ENCODE assay signal across 17 mouse cellular contexts in genomic region chr2:90749676-90750459, GRCm38 (mm10). TPM values are rescaled to one million over a fixed set of nuclear protein-coding genes. Genes with fewer than 3 reads are reported as not detected.
DNase-seq lines count a peak whose midpoint lies in the region; ATAC-seq and TF ChIP-seq lines count a peak whose summit lies in the region.
"Had no signal": no experiment of that assay in that cellular context is flagged by ENCODE, and none has a peak within 500 bp of the region (broad histone marks: within the 10 kb centered on the region; RNA-seq: fewer than 3 reads in every experiment).

No protein-coding gene starts in this region.

- peak overlapping the region; percentile 11; the same call in 1 of the 2 replicates for H3K27ac ChIP-seq in heart, postnatal 0 days (ENCODE audit: low read depth)

- H3K9ac ChIP-seq in heart, postnatal 0 days (replicated peaks; ENCODE audit: low read depth, low read length): no peak overlapping the region

- TF ChIP-seq CTCF in lung, adult 2 months (IDR thresholded peaks at IDR 0.05; ENCODE audit: insufficient read depth, low read length): no peak
- no peak for TF ChIP-seq CTCF in heart, postnatal 0 days (IDR thresholded peaks at IDR 0.05; ENCODE audit: low read depth)

- no peak overlapping the region for H3K4me2 ChIP-seq in heart, postnatal 0 days (ENCODE audit: low read depth, low read length)

- no peak overlapping the region for H3K4me3 ChIP-seq in lung, adult 2 months (replicated peaks; ENCODE audit: extremely low read depth, low read depth, low read length)
- no peak overlapping the region for H3K4me3 ChIP-seq in heart, postnatal 0 days (ENCODE audit: low read depth, low read length)

- peaks cover 39% of the 10 kb centered on the region for H3K36me3 ChIP-seq in heart, postnatal 0 days (replicated peaks; ENCODE audit: control insufficient read depth, insufficient read depth, low read length)
- H3K36me3 ChIP-seq in splenic B cell, adult 2 months (ENCODE audit: control insufficient read depth, insufficient read depth, low read length, poor library complexity, severe bottlenecking): peaks cover 18% of the 10 kb centered on the region

- H3K9me3 ChIP-seq in heart, postnatal 0 days (replicated peaks; ENCODE audit: control insufficient read depth, low read length): no peaks in the 10 kb centered on the region
- H3K9me3 ChIP-seq: G1E had no signal

- no peak for ATAC-seq in heart, postnatal 0 days (ENCODE audit: insufficient read depth, low read depth)
- ATAC-seq: activated CD4-positive, CD25-positive, alpha-beta regulatory T cell, adult 4 months; intestine, embryonic 16.5 days had no signal

- intact Hi-C loops in heart, postnatal 36 days (cut with DNase I): loop anchor here (5.0 kb wide), 1 partner anchor 97 kb away; the partner anchor contains the start of gene Mtch2

- H3K27me3 ChIP-seq in heart, postnatal 0 days (ENCODE audit: control insufficient read depth, insufficient read depth, low read length): no peaks in the 10 kb centered on the region
- no peaks in the 10 kb centered on the region for H3K27me3 ChIP-seq in splenic B cell, adult 2 months (ENCODE audit: control insufficient read depth, insufficient read depth, low read length, poor library complexity, severe bottlenecking)

- peak; percentile 23 to 32 for DNase-seq in heart, adult 18-20 months
- no peak for DNase-seq in heart, postnatal 36 days
- peak; percentile 13 for DNase-seq in lung, postnatal 10 days
- DNase-seq in lung, adult 2 months: no peak
- DNase-seq in heart, postnatal 0 days (ENCODE audit: low spot score): peak; percentile 8
- DNase-seq in splenic B cell, adult 2 months (ENCODE audit: low read depth, low spot score): peak; percentile 13
- no peak for DNase-seq in Muller cell, postnatal 12 days (ENCODE audit: inconsistent ontology term)
- no peak for DNase-seq in cerebellum, postnatal 25 days
- DNase-seq: cerebellum, postnatal 14 days; gastrocnemius, postnatal 25 days; kidney, postnatal 14 days; thymus, adult 18-20 months had no signal

- 53% methylated on average over 6 of the region's 6 CpGs for WGBS in lung, adult 2 months
- WGBS in heart, postnatal 0 days: 68% methylated on average over 6 of the region's 6 CpGs

- H3K4me1 ChIP-seq in lung, adult 2 months (ENCODE audit: control insufficient read depth, insufficient read depth, low read length): peaks cover 12% of the 10 kb centered on the region
- peaks cover 16% of the 10 kb centered on the region; the same call in 1 of the 2 replicates for H3K4me1 ChIP-seq in heart, postnatal 0 days (ENCODE audit: control insufficient read depth, insufficient read depth)

- no peak for TF ChIP-seq POLR2A in lung, adult 2 months (IDR thresholded peaks at IDR 0.05; ENCODE audit: borderline replicate concordance, extremely low read depth, low read depth, low read length)

- no peak for TF ChIP-seq EP300 in heart, postnatal 0 days (IDR thresholded peaks at IDR 0.05; ENCODE audit: low read depth)

RNA-seq across cellular contexts. Expression of gene Fnbp4, which starts 4.7 kb away (rescaled TPM):
- 10 to 100 TPM in 1 of 2 experiments, 1 to 10 TPM in 1; 8.2 to 13.9 TPM for total RNA-seq in heart, adult 18-20 months (2021)
- 10 to 100 TPM; 13.4 to 16.5 TPM for total RNA-seq in heart, postnatal 36 days (2021)
- 28.4 and 43.3 TPM in 2 replicates for polyA plus RNA-seq in lung, adult 2 months (2012; rRNA removed)
- 20.9 and 39.0 TPM in 2 replicates for total RNA-seq in heart, postnatal 0 days (2014; rRNA removed; ENCODE audit: low replicate concordance)
- 19.3 and 23.8 TPM in 2 replicates for polyA plus RNA-seq in heart, postnatal 0 days (2015; fragmentation: Nextera tagmentation; extraction: Ambion mirVana)

RNA-seq across cellular contexts. Expression of gene Agbl2, which starts 32.7 kb away (rescaled TPM):
- 1 to 10 TPM; 1.1 to 1.4 TPM for total RNA-seq in heart, adult 18-20 months (2021)
- total RNA-seq in heart, postnatal 36 days (2021): 1 to 10 TPM in 1 of 2 experiments, under 1 TPM in 1; 1.00 to 1.0 TPM
- 3.5 and 5.0 TPM in 2 replicates for polyA plus RNA-seq in lung, adult 2 months (2012; rRNA removed)
- total RNA-seq in heart, postnatal 0 days (2014; rRNA removed; ENCODE audit: low replicate concordance): 1.4 and 4.8 TPM in 2 replicates
- polyA plus RNA-seq in heart, postnatal 0 days (2015; fragmentation: Nextera tagmentation; extraction: Ambion mirVana): 0.70 and 0.98 TPM in 2 replicates
- total RNA-seq: liver, adult 2 months had no signal
- polyA plus RNA-seq: activated CD4-positive, CD25-positive, alpha-beta regulatory T cell, adult 4 months; C2C12; G1E had no signal

Comparison
In these comparisons a context has a peak if more than half of its experiments do, and no peak if none do; other contexts are left out.
1. DNase-seq: peak in heart, adult 18-20 months (2 of 2), lung, postnatal 10 days (single experiment), heart, postnatal 0 days (single experiment) and splenic B cell, adult 2 months (single experiment); none in heart, postnatal 36 days (0 of 2), lung, adult 2 months (single experiment), Muller cell, postnatal 12 days (single experiment) and cerebellum, postnatal 25 days (0 of 2).